Mouse (Mus musculus): ENCODE data around the gene Slc4a2. TPM values are rescaled to one million over a fixed set of nuclear protein-coding genes. Genes with fewer than 3 reads are reported as not detected.
A peak's percentile ranks its signal among the peaks of the same experiment; 100 is the strongest.
"Not testable (repeated sequence)": the region's sequence is repeated elsewhere in the genome, so short reads cannot be mapped to it uniquely, and the experiment has no call there.

The Slc4a2 gene
- total and polyA plus RNA-seq, 2 experiments from 2014 or later = 11.8 to 35.7 TPM

DNA sequence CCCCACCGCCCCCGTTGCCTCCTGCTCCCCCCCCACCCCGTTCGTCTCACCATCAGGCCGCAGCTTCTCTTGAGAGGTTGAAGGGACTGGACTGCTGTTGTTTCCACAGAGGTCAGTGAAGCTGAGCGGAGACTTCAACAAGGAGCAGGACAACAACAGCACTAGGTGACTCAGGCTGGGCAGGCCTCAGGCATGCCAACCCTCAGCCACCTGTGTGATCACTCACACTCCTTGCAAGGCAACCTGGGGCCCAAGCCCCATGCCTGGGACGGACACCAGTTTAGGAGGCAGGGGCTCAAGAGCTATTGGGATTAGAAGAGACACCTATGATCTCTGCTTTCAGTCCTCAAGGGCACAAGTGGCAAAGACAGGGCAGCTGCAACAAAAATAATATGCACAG, 31.8 kb upstream of the Slc4a2 start, which contains the start of gene Atg9b:
Atg9b (minus strand) TSS at position 280 of the 400 bp plus-strand sequence.
- no peak for DNase-seq (ENCODE audit: low spot score)
- no peak within 1 kb of the TSS for H3K9ac ChIP-seq (replicated peaks; ENCODE audit: low read length, poor library complexity, severe bottlenecking)

DNA sequence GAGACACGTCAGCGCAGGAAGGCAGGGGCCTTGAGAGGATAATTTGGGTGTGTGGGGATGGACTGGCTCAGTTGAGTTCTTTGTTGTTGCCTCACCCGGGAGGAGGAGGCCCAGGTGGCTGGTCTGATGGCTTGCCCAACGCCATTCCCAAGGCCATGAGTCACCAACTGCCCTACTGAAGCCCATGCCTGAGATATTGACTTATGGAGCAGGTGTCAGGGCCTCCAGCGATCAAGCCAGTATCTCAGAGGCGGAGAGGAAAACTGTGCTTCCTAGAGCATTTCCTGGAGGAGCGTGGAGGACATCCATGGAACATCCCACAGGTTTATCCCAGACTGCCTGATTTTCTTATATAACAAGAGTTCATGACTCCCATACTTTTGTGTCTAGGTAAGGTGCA, 30.9 kb upstream of the Slc4a2 start:
- no peaks in the 10 kb centered on the region for H3K36me3 ChIP-seq (ENCODE audit: insufficient read depth, low read length)
- TF ChIP-seq CTCF (IDR thresholded peaks at IDR 0.05) = no peak
- 0 out of 2 replicates have a peak, but pooled peaks cover 3% of the 10 kb centered on the region for H3K27me3 ChIP-seq (ENCODE audit: insufficient read depth, low read length)
- DNase-seq (ENCODE audit: low spot score) = no peak
- no peaks in the 10 kb centered on the region for H3K9me3 ChIP-seq (ENCODE audit: low read length)
- H3K27ac ChIP-seq (ENCODE audit: low read depth, low read length) = no peak overlapping the region
- no peak overlapping the region for H3K4me2 ChIP-seq (ENCODE audit: low read depth, low read length, poor library complexity, severe bottlenecking)
- ATAC-seq (ENCODE audit: low FRiP score) = no peak
- H3K9ac ChIP-seq (replicated peaks; ENCODE audit: low read length, poor library complexity, severe bottlenecking) = no peak overlapping the region
- H3K4me3 ChIP-seq (ENCODE audit: low read depth, low read length) = no peak overlapping the region
- WGBS = 80% methylated on average over 7 of the region's 7 CpGs
- H3K4me1 ChIP-seq (ENCODE audit: insufficient read depth, low read length) = 0 out of 2 replicates have a peak, but pooled peaks cover 6% of the 10 kb centered on the region

More for the DNA sequence above, 31.8 kb upstream of the Slc4a2 start, which contains the start of gene Atg9b:
- no peak within 1 kb of the TSS for H3K27ac ChIP-seq (ENCODE audit: low read depth, low read length)
- no peak within 1 kb of the TSS for H3K4me3 ChIP-seq (ENCODE audit: low read depth, low read length)
- no peaks in the 10 kb centered on the region for H3K36me3 ChIP-seq (ENCODE audit: insufficient read depth, low read length)
- no peak for ATAC-seq (ENCODE audit: low FRiP score)
- no peak within 1 kb of the TSS for H3K4me2 ChIP-seq (ENCODE audit: low read depth, low read length, poor library complexity, severe bottlenecking)
- H3K27me3 ChIP-seq (ENCODE audit: insufficient read depth, low read length) = 0 out of 2 replicates have a peak, but pooled peaks cover 3% of the 10 kb centered on the region
- no peaks in the 10 kb centered on the region for H3K9me3 ChIP-seq (ENCODE audit: low read length)
- H3K4me1 ChIP-seq (ENCODE audit: insufficient read depth, low read length) = peaks cover 13% of the 10 kb centered on the region
- 78% methylated on average over 7 of the region's 7 CpGs for WGBS
- no peak for TF ChIP-seq CTCF (IDR thresholded peaks at IDR 0.05)

DNA sequence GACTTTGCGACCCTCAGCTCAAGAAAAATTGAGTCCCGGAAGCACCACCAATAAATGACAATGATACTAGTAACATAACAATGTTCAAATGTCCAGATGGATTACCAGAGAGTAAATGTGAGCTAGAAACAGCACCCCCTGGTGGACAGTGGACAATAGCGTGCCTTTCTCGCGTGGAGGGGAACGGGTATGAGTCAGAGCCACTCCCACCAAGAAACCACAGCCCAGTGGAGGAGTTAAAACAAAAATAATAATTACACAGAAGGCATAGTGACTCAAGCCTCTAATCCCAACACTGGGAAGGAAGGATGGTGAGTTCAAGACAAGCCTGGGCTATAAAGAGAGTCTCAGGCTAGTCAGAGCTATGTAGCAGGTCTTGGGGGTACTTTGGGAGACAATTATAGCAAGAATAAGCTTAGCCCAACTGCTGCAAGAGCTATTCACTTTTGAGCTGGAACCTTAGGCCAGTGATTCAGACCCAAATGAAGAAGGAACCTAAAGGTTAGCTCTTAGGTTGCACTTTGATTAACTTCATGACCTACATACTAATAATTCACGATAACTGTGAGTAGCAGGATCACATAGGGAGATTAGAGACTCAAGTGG, 30.1 kb upstream of the Slc4a2 start, which contains the start of gene Abcb8:
Abcb8 (plus strand) TSS at position 272 of the 606 bp plus-strand sequence.
- Histone ChIP-seq H3K27me3 (ENCODE audit: insufficient read depth, low read length) (0 out of 2 replicates have a peak, but pooled peaks cover 3% of the 10 kb centered on the region), H3K36me3 (ENCODE audit: insufficient read depth, low read length) (no peaks in the 10 kb centered on the region), H3K9me3 (ENCODE audit: low read length) (no peaks in the 10 kb centered on the region), H3K27ac (ENCODE audit: low read depth, low read length) (peak within 1 kb of the TSS; percentile 82), H3K4me1 (ENCODE audit: insufficient read depth, low read length) (no peaks in the 10 kb centered on the region), H3K9ac (replicated peaks; ENCODE audit: low read length, poor library complexity, severe bottlenecking) (peak within 1 kb of the TSS; percentile 58), H3K4me3 (ENCODE audit: low read depth, low read length) (peak within 1 kb of the TSS; percentile 50), H3K4me2 (ENCODE audit: low read depth, low read length, poor library complexity, severe bottlenecking) (peak within 1 kb of the TSS; percentile 61)
- peak; percentile 84 for DNase-seq (ENCODE audit: low spot score)
- TF ChIP-seq CTCF (IDR thresholded peaks at IDR 0.05) = peak; percentile 85
- no peak; the same call in 1 of the 2 replicates for ATAC-seq (ENCODE audit: low FRiP score)
- WGBS = 22% methylated on average over 7 of the region's 7 CpGs

DNA sequence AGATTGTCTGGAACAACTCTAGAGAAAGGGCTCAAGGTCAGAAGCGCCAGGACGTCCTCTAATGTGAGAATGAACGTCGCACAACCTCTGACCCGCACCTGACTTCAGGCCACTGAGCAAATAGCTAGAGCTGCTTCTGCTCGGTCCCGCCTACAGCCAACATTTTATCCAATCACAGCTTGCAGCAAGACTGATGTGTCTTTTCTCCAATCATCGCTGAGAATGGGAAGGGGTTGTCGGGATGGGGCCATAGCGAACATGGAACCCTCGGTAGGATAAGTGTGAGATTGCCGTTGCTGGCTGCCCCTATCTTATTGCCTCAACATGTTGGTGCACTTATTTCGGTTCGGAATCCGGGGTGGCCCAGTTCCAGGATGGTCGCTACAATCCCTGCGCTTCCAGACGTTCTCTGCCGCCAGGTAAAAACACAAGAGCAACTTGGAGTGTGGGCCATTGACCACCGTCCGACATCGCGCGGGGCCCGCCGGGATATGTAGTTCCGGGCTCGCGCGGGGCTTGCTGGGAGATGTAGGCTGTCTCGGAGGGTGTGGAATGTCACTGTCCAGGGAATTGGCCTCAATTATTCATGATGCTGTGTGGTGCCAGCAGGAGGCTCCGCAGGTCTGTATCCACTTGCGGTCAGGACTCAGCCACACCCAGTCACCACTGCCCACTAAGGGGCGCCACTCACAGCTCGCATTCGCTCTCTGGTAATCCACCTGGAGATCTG, 29.3 kb upstream of the Slc4a2 start:
- peak; percentile 94 for ATAC-seq (ENCODE audit: low FRiP score)
- H3K27me3 ChIP-seq (ENCODE audit: insufficient read depth, low read length) = 0 out of 2 replicates have a peak, but pooled peaks cover 3% of the 10 kb centered on the region
- peak overlapping the region; percentile 58 for H3K9ac ChIP-seq (replicated peaks; ENCODE audit: low read length, poor library complexity, severe bottlenecking)
- H3K9me3 ChIP-seq (ENCODE audit: low read length) = no peaks in the 10 kb centered on the region
- peak; percentile 97 for DNase-seq (ENCODE audit: low spot score)
- peak overlapping the region; percentile 82 for H3K27ac ChIP-seq (ENCODE audit: low read depth, low read length)
- H3K36me3 ChIP-seq (ENCODE audit: insufficient read depth, low read length) = no peaks in the 10 kb centered on the region
- H3K4me2 ChIP-seq (ENCODE audit: low read depth, low read length, poor library complexity, severe bottlenecking) = peak overlapping the region; percentile 61
- no peaks in the 10 kb centered on the region for H3K4me1 ChIP-seq (ENCODE audit: insufficient read depth, low read length)
- under 1% methylated on average over 36 of the region's 36 CpGs for WGBS
- peak overlapping the region; percentile 50 for H3K4me3 ChIP-seq (ENCODE audit: low read depth, low read length)
- TF ChIP-seq CTCF (IDR thresholded peaks at IDR 0.05) = peak; percentile 83

DNA sequence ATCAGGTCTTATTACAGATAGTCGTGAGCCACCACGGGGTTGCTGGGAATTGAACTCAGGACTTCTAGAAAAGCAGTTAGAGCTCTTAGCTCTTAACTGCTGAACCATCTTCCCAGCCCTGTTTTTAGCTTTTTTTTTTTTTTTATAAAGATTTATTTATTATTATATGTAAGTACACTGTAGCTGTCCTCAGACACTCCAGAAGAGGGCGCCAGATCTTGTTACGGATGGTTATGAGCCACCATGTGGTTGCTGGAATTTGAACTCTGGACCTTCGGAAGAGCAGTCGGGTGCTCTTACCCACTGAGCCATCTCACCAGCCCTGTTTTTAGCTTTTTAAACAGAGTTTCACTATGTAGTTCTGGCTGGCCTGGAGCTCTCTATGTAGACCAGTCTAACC, 27.4 kb upstream of the Slc4a2 start:
- not testable (repeated sequence) for H3K9me3 ChIP-seq (ENCODE audit: low read length); H3K4me1 ChIP-seq (ENCODE audit: insufficient read depth, low read length); H3K27me3 ChIP-seq (ENCODE audit: insufficient read depth, low read length); H3K27ac ChIP-seq (ENCODE audit: low read depth, low read length); H3K4me3 ChIP-seq (ENCODE audit: low read depth, low read length); DNase-seq (ENCODE audit: low spot score); H3K9ac ChIP-seq (replicated peaks; ENCODE audit: low read length, poor library complexity, severe bottlenecking); H3K4me2 ChIP-seq (ENCODE audit: low read depth, low read length, poor library complexity, severe bottlenecking); ATAC-seq (ENCODE audit: low FRiP score); H3K36me3 ChIP-seq (ENCODE audit: insufficient read depth, low read length)
- TF ChIP-seq CTCF (IDR thresholded peaks at IDR 0.05) = peak; percentile 18; the same call in 1 of the 2 replicates
- 91% methylated on average over 6 of the region's 6 CpGs for WGBS

DNA sequence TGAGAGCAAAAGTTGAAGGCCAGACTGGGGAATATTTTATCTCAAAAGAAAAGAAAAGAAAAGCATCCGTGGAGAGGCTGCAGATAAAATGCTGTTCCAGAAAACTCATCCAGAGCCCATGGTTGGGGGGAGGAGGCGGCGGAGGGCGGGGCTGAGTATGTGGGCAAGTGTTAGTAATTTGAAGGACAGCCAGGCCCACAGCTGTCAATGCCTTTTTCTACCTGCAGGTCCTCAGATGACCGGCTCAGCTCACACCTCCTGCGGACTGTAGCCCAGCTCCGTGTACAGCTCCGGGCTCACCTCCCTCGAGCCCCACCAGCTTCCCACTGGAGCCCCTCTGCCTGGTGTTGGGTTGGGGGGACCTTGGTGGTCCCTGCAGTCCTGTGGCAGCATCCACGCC, 24.0 kb upstream of the Slc4a2 start:
- no peak for TF ChIP-seq CTCF (IDR thresholded peaks at IDR 0.05)
- H3K4me3 ChIP-seq (ENCODE audit: low read depth, low read length) = no peak overlapping the region
- H3K36me3 ChIP-seq (ENCODE audit: insufficient read depth, low read length) = peaks cover 26% of the 10 kb centered on the region
- no peak overlapping the region for H3K9ac ChIP-seq (replicated peaks; ENCODE audit: low read length, poor library complexity, severe bottlenecking)
- no peak overlapping the region for H3K4me2 ChIP-seq (ENCODE audit: low read depth, low read length, poor library complexity, severe bottlenecking)
- no peaks in the 10 kb centered on the region for H3K4me1 ChIP-seq (ENCODE audit: insufficient read depth, low read length)
- DNase-seq (ENCODE audit: low spot score) (no peak), ATAC-seq (ENCODE audit: low FRiP score) (no peak)
- no peak overlapping the region for H3K27ac ChIP-seq (ENCODE audit: low read depth, low read length)
- 90% methylated on average over 10 of the region's 10 CpGs for WGBS
- H3K27me3 ChIP-seq (ENCODE audit: insufficient read depth, low read length) = no peaks in the 10 kb centered on the region
- H3K9me3 ChIP-seq (ENCODE audit: low read length) = no peaks in the 10 kb centered on the region
